Mouse (Mus musculus) heart, postnatal 36 days (tissue): Measurements from ENCODE around the gene Cdk19. TPM values are rescaled to one million over a fixed set of nuclear protein-coding genes. Genes with fewer than 3 reads are reported as not detected.
"Not testable (repeated sequence)": the region's sequence is repeated elsewhere in the genome, so short reads cannot be mapped to it uniquely, and the experiment has no call there.

Experiments
- DNase-seq, 2 experiments: peaks; one replicate each; pipeline ENCODE4 v3.0.0; 2021 to 2022
- intact Hi-C: fragments of 180-260 bp; cut with DNase I; formaldehyde crosslinking; loops from one replicate; pipeline ENCODE4 v1.15.1; 2025
- total RNA-seq, 2 experiments: library from RNA; stranded (reverse); gene quantifications; 2 replicates each; pipeline ENCODE4 v1.2.3; 2021

Gene Cdk19
- total RNA-seq, 2 experiments from 2014 or later: 14.5 to 16.1 TPM

GRCm38 (mm10) chr10:40385397-40385796, 46.0 kb downstream of the Cdk19 start:
- intact Hi-C loops: no loop called here
- no peak for DNase-seq

- intact Hi-C loops: no loop called here
These were observed 46.8 kb downstream of the Cdk19 start for GRCm38 (mm10) chr10:40386126-40386525.

GRCm38 (mm10) chr10:40393447-40394143, 54.2 kb downstream of the Cdk19 start:
- DNase-seq: no peak
- intact Hi-C loops: no loop called here

More at GRCm38 (mm10) chr10:40386126-40386525, 46.8 kb downstream of the Cdk19 start:
- no peak for DNase-seq

- intact Hi-C loops: no loop called here
These were observed 59.5 kb downstream of the Cdk19 start for GRCm38 (mm10) chr10:40398842-40399241.

GRCm38 (mm10) chr10:40399328-40399727, 60.0 kb downstream of the Cdk19 start:
- no peak for DNase-seq
- intact Hi-C loops: no loop called here

More at GRCm38 (mm10) chr10:40398842-40399241, 59.5 kb downstream of the Cdk19 start:
- DNase-seq: no peak

GRCm38 (mm10) chr10:40400293-40400692, 60.9 kb downstream of the Cdk19 start:
- DNase-seq: no peak
- intact Hi-C loops: no loop called here

- intact Hi-C loops: no loop called here
- DNase-seq: no peak
These were observed 67.3 kb downstream of the Cdk19 start for GRCm38 (mm10) chr10:40406655-40407054.

GRCm38 (mm10) chr10:40409336-40409735, 70.0 kb downstream of the Cdk19 start:
- intact Hi-C loops: no loop called here
- no peak for DNase-seq

GRCm38 (mm10) chr10:40411370-40411769, 72.0 kb downstream of the Cdk19 start:
- intact Hi-C loops: no loop called here
- no peak for DNase-seq

- intact Hi-C loops: no loop called here
- DNase-seq: peak; percentile 22 to 37
These were observed 77.6 kb downstream of the Cdk19 start for GRCm38 (mm10) chr10:40416944-40417343.

GRCm38 (mm10) chr10:40419841-40420240, 80.5 kb downstream of the Cdk19 start:
- intact Hi-C loops: no loop called here
- DNase-seq: no peak

- intact Hi-C loops: no loop called here
- no peak for DNase-seq
These were observed 81.3 kb downstream of the Cdk19 start for GRCm38 (mm10) chr10:40420703-40421102.

- intact Hi-C loops: no loop called here
- DNase-seq: no peak
These were observed 82.4 kb downstream of the Cdk19 start for GRCm38 (mm10) chr10:40421724-40422123.

GRCm38 (mm10) chr10:40422696-40423095, 83.3 kb downstream of the Cdk19 start:
- intact Hi-C loops: no loop called here
- DNase-seq: no peak

- DNase-seq, intact Hi-C loops: not testable (repeated sequence)
These were observed 85.1 kb downstream of the Cdk19 start for GRCm38 (mm10) chr10:40424428-40424827.

GRCm38 (mm10) chr10:40425243-40426095, 86.1 kb downstream of the Cdk19 start:
- intact Hi-C loops: loop anchor here (5.0 kb wide), 1 partner anchor 163 kb away; no protein-coding TSS in a partner anchor
- no peak for DNase-seq

- intact Hi-C loops: loop anchor here (5.0 kb wide), 1 partner anchor 164 kb away; no protein-coding TSS in a partner anchor
These were observed 86.7 kb downstream of the Cdk19 start for GRCm38 (mm10) chr10:40426096-40426450.

GRCm38 (mm10) chr10:40428633-40429032, 89.3 kb downstream of the Cdk19 start:
- intact Hi-C loops: loop anchor here (5.0 kb wide), 1 partner anchor 166 kb away; no protein-coding TSS in a partner anchor
- no peak for DNase-seq

More at GRCm38 (mm10) chr10:40426096-40426450, 86.7 kb downstream of the Cdk19 start:
- DNase-seq: no peak

GRCm38 (mm10) chr10:40429081-40429480, 89.7 kb downstream of the Cdk19 start:
- intact Hi-C loops: loop anchor here (5.0 kb wide), 1 partner anchor 167 kb away; no protein-coding TSS in a partner anchor

GRCm38 (mm10) chr10:40430209-40430608, 90.8 kb downstream of the Cdk19 start:
- intact Hi-C loops: no loop called here
- no peak for DNase-seq

More at GRCm38 (mm10) chr10:40429081-40429480, 89.7 kb downstream of the Cdk19 start:
- no peak for DNase-seq

- DNase-seq: no peak
- intact Hi-C loops: no loop called here
These were observed 92.6 kb downstream of the Cdk19 start for GRCm38 (mm10) chr10:40431957-40432356.
